Mouse (Mus musculus) ovary, postnatal 14 days (tissue): ENCODE measurements around the gene Cacybp.

Source experiments
- DNase-seq: peaks from one replicate; pipeline ENCODE4 v3.0.0; 2022; ENCODE audit warnings: low spot score

The Cacybp gene

DNA sequence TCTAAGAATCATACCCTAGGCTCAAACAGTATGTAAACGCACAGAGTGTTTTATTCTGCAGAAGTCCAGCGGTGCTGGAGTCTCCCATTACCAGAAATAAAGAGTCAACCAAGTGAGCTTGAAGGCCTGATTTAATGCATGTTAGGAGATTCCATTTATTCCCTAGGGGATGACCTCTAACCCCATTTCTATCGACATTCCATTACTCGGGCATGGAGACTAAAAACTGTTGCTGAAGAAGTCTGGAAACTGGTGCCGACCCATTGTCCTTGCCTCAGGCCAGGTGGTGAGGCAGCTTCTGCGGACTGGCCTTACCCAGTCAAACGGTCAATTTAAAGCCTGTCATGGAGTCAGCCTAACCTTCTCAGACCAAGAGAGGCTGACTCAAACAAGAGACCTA lies 1.5 kb upstream of the Cacybp start:
- no peak for DNase-seq

DNA sequence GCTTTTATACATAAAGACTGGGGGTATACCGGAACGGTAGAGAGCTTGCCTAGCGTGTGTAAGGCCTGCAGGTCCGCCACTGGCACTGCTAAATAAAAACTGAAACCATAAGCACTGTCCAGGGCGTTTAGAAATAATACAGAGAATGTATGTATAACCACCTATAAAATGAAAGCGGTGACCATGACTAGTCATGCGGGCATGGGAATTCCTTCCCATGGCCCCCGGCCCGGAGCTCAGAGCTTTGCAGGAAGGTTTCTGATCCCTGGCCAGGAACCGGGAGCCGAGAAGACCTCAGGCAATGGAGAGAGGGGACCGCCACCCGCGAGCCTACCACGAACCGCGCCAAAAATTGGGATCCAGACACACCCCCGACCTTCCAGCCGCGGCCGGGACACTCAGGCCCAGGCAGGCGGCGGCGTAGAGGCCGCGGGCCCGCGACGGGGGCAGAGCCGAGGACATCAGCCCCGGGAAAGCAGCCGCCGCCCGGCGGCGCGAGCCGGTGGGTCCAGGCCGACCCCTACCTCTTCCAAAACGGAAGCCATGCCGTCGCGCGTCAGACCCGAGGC lies 468 bp downstream of the Cacybp start:
- no peak for DNase-seq

DNA sequence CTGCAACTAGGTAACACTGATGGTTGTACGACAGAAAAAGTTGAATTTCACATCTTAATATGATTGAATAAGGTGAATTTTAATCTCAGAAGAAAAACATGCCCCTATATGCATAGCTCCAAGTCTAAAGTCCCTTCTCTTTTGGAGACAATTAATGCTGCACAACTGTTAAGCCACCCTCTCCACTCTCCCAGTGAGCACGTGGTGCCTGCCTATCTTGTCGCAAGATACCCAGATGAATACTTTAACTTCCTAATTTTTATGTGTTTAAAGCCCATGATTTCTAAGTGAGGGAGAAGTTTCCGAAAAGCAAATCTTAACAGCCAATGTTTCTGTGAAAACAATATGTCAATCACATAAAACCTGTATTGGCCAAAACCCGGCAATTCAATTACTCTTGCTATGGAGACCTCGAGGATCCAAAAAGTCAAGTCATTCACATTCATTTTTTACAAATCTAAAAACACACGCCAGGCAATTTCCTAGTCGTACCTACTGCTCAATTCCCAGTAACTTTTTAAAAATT lies 1.0 kb downstream of the Cacybp start:
- no peak for DNase-seq

DNA sequence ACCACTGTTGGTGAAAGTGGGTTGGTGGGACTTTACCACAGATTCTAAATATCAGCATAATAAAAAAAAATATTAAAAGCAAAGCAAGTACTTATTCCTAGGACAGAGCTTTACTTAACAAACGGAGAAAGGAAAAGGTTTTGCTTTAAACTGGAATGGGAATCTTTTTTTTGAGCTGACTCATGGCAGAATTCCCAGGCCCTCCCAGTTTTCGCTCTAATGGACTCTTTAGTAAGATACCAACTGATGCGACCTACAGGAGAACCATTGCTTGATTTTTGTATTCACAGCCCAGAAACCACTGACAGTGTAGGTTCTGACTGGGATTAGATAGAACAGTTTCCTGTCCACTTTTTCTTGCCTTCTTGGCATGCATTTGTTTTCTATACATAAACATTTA lies 2.1 kb downstream of the Cacybp start:
- DNase-seq: no peak

DNA sequence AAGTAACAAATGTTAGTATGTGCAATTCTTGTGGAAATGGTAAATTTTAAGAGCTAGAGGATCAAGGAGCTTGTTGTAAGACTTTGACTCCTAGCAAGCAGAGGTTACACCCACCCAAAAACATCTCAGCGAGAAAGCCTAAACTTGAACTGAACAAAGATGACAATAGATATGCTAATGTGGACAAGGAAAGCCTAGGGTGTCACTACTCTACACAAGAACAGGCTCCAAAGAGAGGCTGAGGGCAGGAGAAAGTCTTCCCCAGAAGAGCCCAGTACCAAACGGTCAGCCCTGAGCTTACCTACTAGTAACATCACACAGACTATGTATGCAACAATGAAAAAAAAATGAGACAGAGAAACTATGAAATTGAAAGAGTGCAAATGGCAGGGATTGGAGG lies 2.8 kb downstream of the Cacybp start:
- DNase-seq: no peak

DNA sequence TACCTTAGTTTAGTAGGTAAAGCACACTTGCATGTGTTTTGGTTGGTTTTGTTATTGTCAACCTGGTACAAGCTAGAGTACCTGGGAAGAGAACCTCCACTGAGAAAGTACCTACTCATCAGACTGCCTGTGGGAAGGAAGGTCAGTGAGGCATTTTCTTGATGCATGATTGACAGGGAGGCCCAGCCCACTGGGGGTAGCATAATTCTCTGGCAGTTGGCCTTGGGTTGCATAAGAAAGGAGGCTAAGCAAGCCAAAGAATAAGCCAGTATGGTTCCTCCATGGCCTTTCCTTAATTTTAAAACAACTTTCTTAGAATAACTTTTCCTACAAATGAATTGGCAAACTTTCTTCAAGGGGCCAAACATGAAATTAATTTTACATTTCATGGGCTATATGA lies 7.2 kb downstream of the Cacybp start:
- DNase-seq: no peak

DNA sequence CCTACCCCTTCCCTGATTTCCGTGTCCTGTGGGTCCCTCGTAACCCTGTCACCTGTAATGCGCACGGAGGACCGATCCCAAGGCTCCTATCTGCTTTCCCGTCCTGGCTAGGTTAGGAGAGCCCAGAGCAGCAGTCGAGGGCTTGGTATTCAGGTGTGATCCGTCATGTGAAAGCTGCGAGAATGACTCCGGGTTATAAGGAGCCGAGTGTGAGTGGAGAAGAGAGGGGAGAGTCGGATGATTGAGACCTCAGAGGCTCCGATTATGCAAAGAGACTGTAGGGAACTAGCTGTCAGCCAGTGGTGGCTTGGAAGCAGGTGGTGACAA lies 17.4 kb downstream of the Cacybp start:
- no peak for DNase-seq

DNA sequence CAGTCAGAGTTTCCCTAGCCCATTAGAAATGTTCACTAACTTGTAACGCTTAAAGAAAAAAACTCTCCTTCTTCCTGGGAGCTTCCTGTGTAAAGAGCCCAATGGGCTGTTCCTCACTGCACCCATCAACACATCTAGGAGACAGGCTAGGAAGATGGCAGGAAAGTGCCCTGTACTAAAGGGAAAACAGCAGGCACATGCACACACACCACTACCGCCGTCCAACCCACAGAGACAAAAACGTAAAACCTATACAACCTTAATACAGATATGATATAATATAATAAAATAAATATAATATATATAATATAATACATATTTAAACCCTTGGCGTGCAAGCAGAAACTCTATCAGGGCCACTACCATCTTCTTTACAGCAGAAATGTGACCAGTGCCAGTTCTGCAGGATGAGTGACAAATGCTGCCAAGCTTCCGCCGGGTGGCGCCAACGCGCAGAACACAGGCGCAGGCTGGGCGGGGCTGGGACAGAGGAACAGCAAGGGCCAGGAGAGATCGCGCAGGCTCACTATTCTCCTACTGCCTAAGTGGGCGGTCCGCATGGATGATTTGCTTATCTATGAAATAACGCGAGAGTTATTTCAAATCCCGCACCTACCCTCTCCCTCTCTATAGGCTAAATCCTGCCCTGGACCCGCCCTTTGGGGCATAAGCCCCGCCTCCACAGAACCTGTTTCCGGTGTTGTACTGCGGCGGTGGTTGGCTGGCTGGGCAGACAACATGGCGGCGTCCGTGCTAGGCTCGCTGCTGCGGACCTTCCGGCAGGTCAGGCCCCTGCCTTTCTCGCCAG lies 17.9 kb downstream of the Cacybp start, which contains the start of gene Mrps14:
TSS of gene Mrps14 (plus strand) at position 687 of the 808 bp plus-strand sequence.
- DNase-seq: peak; percentile 95

DNA sequence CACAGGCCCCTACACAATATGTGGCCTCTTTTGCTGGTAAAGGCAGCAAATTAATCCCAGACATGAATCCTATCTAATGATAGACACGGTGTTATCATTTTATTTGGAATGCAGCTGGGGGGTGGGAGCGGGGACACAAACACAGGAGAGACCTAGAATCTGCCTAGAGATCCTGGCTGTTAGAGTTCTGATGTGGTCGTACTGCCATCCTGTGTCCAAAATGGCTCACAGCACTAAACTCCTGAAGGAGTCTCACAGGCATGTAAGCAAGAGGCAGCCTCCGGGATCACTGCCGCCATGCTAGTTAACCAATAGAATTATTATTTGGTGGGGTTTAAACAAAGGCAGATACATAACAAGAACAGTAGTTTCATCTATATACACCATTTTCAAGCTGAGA lies 28.2 kb downstream of the Cacybp start:
- DNase-seq: peak; percentile 5

DNA sequence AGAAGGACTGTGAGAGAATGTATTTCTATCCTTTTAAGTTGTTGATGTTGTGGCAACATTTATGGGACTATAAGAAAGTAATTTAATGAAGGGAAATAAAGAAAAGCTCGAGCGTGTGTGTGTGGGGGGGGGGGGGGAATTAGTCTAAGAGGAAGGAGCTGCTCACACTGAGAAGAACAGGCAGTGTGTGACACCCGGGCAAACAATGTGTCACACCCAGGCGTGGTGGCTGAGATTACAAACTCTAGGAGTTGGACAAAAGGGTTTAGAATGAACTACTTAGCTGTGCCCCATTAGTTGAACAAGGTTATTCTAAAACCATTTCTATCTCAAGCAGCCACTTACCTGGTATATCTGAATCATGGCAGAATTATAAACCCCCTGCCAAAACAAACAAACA lies 31.5 kb downstream of the Cacybp start:
- DNase-seq: no peak

DNA sequence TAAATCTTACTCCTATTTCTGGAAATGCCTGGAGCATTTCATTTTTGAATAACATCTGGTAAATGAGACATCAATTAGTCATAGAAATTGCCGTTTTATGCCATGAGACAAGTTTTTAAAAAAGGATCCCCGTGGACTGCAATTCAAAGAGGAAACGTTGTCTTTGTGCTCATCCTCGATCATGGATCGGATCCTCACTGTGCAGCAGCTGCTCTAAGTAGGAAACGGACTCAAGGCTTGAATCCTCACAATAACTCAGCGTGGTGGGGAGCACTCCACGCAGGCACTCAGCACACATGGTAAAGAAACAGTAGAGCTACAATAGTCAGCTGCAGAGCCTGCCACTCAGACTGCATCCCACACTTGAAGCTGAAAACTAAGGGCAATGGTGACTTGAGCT lies 35.8 kb downstream of the Cacybp start:
- no peak for DNase-seq

DNA sequence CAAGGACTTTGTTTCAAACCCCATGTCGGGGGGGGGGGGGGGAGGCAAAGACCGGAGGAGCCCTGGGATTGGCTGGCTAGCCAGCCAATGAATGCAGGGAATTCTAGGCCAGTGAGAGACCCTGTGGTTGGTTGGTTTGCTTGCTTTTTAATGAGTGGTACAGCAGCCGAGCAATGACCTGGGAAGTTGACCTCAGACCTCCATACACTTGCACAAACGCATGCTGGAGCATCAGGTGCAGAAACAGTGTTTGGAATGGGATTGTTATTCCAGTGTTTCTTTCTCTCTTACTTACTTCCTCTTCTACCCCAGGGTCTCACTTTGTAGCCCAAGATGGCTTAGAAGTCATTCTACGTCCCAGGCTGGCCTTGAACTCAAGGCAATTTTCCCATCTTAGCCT lies 46.1 kb downstream of the Cacybp start:
- DNase-seq: no peak

DNA sequence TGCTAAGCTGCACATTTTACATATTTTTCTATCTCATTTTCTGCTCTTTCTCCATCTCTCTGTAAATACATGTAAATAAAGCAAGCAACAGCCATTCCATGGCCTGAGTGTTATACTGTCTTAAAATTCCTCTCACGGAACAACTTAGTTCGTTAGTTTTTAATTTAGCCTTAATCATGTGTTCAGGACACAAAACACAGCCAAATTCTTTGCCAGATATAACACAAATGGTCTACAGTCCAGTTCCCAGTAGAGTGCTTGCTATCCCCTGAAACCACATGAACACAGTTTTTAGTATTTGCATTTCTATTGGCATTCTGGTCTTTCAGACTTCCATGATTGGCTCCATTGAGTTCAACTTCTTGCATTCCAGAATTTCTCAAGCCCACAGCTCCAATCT lies 54.5 kb downstream of the Cacybp start:
- no peak for DNase-seq

DNA sequence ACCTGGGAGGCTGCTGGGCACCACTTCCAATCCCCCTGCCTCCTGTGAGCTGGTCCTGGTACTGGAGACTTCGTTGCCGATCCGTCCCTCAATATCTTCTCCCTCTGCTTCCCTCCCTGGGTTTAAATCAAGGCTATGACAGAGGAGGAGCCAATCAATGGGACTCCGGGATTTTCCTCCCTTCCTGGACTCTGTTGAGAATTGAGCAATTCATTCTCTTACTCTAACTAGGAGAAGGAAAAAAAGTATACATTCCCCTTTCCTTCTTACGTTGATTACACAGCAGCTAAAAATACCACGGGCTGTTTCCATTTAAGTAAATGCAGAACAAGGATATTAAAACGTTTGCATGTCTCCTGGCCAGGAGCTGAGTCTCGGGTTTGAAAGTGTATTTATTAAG lies 59.2 kb downstream of the Cacybp start, which contains the start of gene Tnn:
TSS of gene Tnn (minus strand) at position 101 of the 400 bp plus-strand sequence.
- no peak for DNase-seq
